Mouse (Mus musculus): Measurements from ENCODE around the gene Cd82. TPM values are rescaled to one million over a fixed set of nuclear protein-coding genes. Genes with fewer than 3 reads are reported as not detected.

Gene Cd82
- polyA plus RNA-seq, 1 experiment from 2014 or later: 41.3 TPM

- WGBS: 83% methylated on average over 7 of the region's 7 CpGs
- Histone ChIP-seq H3K9ac (ENCODE audit: low read length) (no peak overlapping the region), H3K27ac (ENCODE audit: low read depth) (no peak overlapping the region), H3K4me1 (replicated peaks; ENCODE audit: control insufficient read depth, insufficient read depth, low read length) (no peaks in the 10 kb centered on the region; the same call in none of the 2 replicates), H3K9me3 (ENCODE audit: control insufficient read depth, low read length) (no peaks in the 10 kb centered on the region), H3K4me2 (ENCODE audit: low read length) (no peak overlapping the region), H3K27me3 (replicated peaks; ENCODE audit: control insufficient read depth, insufficient read depth, low read length) (no peaks in the 10 kb centered on the region), H3K36me3 (ENCODE audit: control insufficient read depth, insufficient read depth, low read length) (no peaks in the 10 kb centered on the region), H3K4me3 (ENCODE audit: low read depth, low read length) (no peak overlapping the region)
- ATAC-seq (replicated peaks; ENCODE audit: low FRiP score, low TSS enrichment, low read depth) (no peak), DNase-seq (ENCODE audit: low spot score) (no peak)
Measured at GRCm38 (mm10) chr2:93444280-93444679, 18.7 kb downstream of the Cd82 start.

- 80% methylated on average over 2 of the region's 2 CpGs for WGBS
- no peak for ATAC-seq (replicated peaks; ENCODE audit: low FRiP score, low TSS enrichment, low read depth)
- Histone ChIP-seq H3K9ac (ENCODE audit: low read length) (no peak overlapping the region), H3K36me3 (ENCODE audit: control insufficient read depth, insufficient read depth, low read length) (no peaks in the 10 kb centered on the region), H3K4me1 (replicated peaks; ENCODE audit: control insufficient read depth, insufficient read depth, low read length) (no peaks in the 10 kb centered on the region), H3K27ac (ENCODE audit: low read depth) (no peak overlapping the region), H3K27me3 (replicated peaks; ENCODE audit: control insufficient read depth, insufficient read depth, low read length) (no peaks in the 10 kb centered on the region), H3K4me3 (ENCODE audit: low read depth, low read length) (no peak overlapping the region), H3K9me3 (ENCODE audit: control insufficient read depth, low read length) (no peaks in the 10 kb centered on the region), H3K4me2 (ENCODE audit: low read length) (no peak overlapping the region)
- no peak for DNase-seq (ENCODE audit: low spot score)
Measured at GRCm38 (mm10) chr2:93443106-93443505, 19.8 kb downstream of the Cd82 start.

GRCm38 (mm10) chr2:93439812-93440559 lies 23.0 kb downstream of the Cd82 start:
- Histone ChIP-seq H3K4me1 (replicated peaks; ENCODE audit: control insufficient read depth, insufficient read depth, low read length) (no peaks in the 10 kb centered on the region), H3K4me3 (ENCODE audit: low read depth, low read length) (no peak overlapping the region), H3K36me3 (ENCODE audit: control insufficient read depth, insufficient read depth, low read length) (no peaks in the 10 kb centered on the region), H3K27ac (ENCODE audit: low read depth) (no peak overlapping the region), H3K27me3 (replicated peaks; ENCODE audit: control insufficient read depth, insufficient read depth, low read length) (no peaks in the 10 kb centered on the region), H3K9me3 (ENCODE audit: control insufficient read depth, low read length) (no peaks in the 10 kb centered on the region), H3K4me2 (ENCODE audit: low read length) (no peak overlapping the region), H3K9ac (ENCODE audit: low read length) (no peak overlapping the region)
- 68% methylated on average over 12 of the region's 12 CpGs for WGBS
- DNase-seq (ENCODE audit: low spot score): no peak
- ATAC-seq (replicated peaks; ENCODE audit: low FRiP score, low TSS enrichment, low read depth): 0 out of 2 replicates have a peak, but pooled peaks have one; percentile 47

GRCm38 (mm10) chr2:93439352-93439771 lies 23.6 kb downstream of the Cd82 start:
- H3K27me3 ChIP-seq (replicated peaks; ENCODE audit: control insufficient read depth, insufficient read depth, low read length): no peaks in the 10 kb centered on the region
- H3K4me2 ChIP-seq (ENCODE audit: low read length): no peak overlapping the region
- H3K9me3 ChIP-seq (ENCODE audit: control insufficient read depth, low read length): no peaks in the 10 kb centered on the region
- H3K27ac ChIP-seq (ENCODE audit: low read depth): peak overlapping the region; percentile 3; the same call in 1 of the 2 replicates
- no peak overlapping the region for H3K4me3 ChIP-seq (ENCODE audit: low read depth, low read length)
- no peak for ATAC-seq (replicated peaks; ENCODE audit: low FRiP score, low TSS enrichment, low read depth)
- DNase-seq (ENCODE audit: low spot score): no peak
- WGBS: 47% methylated on average over 9 of the region's 9 CpGs
- H3K36me3 ChIP-seq (ENCODE audit: control insufficient read depth, insufficient read depth, low read length): no peaks in the 10 kb centered on the region
- H3K4me1 ChIP-seq (replicated peaks; ENCODE audit: control insufficient read depth, insufficient read depth, low read length): no peaks in the 10 kb centered on the region
- H3K9ac ChIP-seq (ENCODE audit: low read length): no peak overlapping the region

- Histone ChIP-seq H3K9me3 (ENCODE audit: control insufficient read depth, low read length) (no peaks in the 10 kb centered on the region), H3K9ac (ENCODE audit: low read length) (no peak overlapping the region), H3K4me3 (ENCODE audit: low read depth, low read length) (no peak overlapping the region), H3K36me3 (ENCODE audit: control insufficient read depth, insufficient read depth, low read length) (no peaks in the 10 kb centered on the region), H3K4me2 (ENCODE audit: low read length) (no peak overlapping the region), H3K27me3 (replicated peaks; ENCODE audit: control insufficient read depth, insufficient read depth, low read length) (no peaks in the 10 kb centered on the region), H3K4me1 (replicated peaks; ENCODE audit: control insufficient read depth, insufficient read depth, low read length) (no peaks in the 10 kb centered on the region), H3K27ac (ENCODE audit: low read depth) (no peak overlapping the region)
- DNase-seq (ENCODE audit: low spot score) (no peak), ATAC-seq (replicated peaks; ENCODE audit: low FRiP score, low TSS enrichment, low read depth) (no peak)
- whole genome bisulfite sequencing: 59% methylated on average over 6 of the region's 6 CpGs
Measured at GRCm38 (mm10) chr2:93438335-93438734, 24.6 kb downstream of the Cd82 start.

- H3K27me3 ChIP-seq (replicated peaks; ENCODE audit: control insufficient read depth, insufficient read depth, low read length): no peaks in the 10 kb centered on the region
- no peak overlapping the region for H3K9ac ChIP-seq (ENCODE audit: low read length)
- ATAC-seq (replicated peaks; ENCODE audit: low FRiP score, low TSS enrichment, low read depth) (no peak), DNase-seq (ENCODE audit: low spot score) (no peak)
- 60% methylated on average over 4 of the region's 4 CpGs for WGBS
- no peaks in the 10 kb centered on the region for H3K36me3 ChIP-seq (ENCODE audit: control insufficient read depth, insufficient read depth, low read length)
- H3K4me2 ChIP-seq (ENCODE audit: low read length): no peak overlapping the region
- H3K4me1 ChIP-seq (replicated peaks; ENCODE audit: control insufficient read depth, insufficient read depth, low read length): peaks cover 23% of the 10 kb centered on the region
- H3K27ac ChIP-seq (ENCODE audit: low read depth): no peak overlapping the region
- no peaks in the 10 kb centered on the region for H3K9me3 ChIP-seq (ENCODE audit: control insufficient read depth, low read length)
- H3K4me3 ChIP-seq (ENCODE audit: low read depth, low read length): no peak overlapping the region
Measured at GRCm38 (mm10) chr2:93435577-93435976, 27.4 kb downstream of the Cd82 start.

GRCm38 (mm10) chr2:93434896-93435295 lies 28.0 kb downstream of the Cd82 start:
- ATAC-seq (replicated peaks; ENCODE audit: low FRiP score, low TSS enrichment, low read depth) (no peak), DNase-seq (ENCODE audit: low spot score) (no peak)
- no peak overlapping the region for H3K4me2 ChIP-seq (ENCODE audit: low read length)
- H3K9me3 ChIP-seq (ENCODE audit: control insufficient read depth, low read length): no peaks in the 10 kb centered on the region
- 90% methylated on average over 3 of the region's 3 CpGs for WGBS
- no peak overlapping the region for H3K4me3 ChIP-seq (ENCODE audit: low read depth, low read length)
- no peaks in the 10 kb centered on the region for H3K36me3 ChIP-seq (ENCODE audit: control insufficient read depth, insufficient read depth, low read length)
- H3K9ac ChIP-seq (ENCODE audit: low read length): no peak overlapping the region
- H3K4me1 ChIP-seq (replicated peaks; ENCODE audit: control insufficient read depth, insufficient read depth, low read length): peaks cover 23% of the 10 kb centered on the region
- no peaks in the 10 kb centered on the region for H3K27me3 ChIP-seq (replicated peaks; ENCODE audit: control insufficient read depth, insufficient read depth, low read length)
- no peak overlapping the region for H3K27ac ChIP-seq (ENCODE audit: low read depth)

- no peak overlapping the region for H3K4me3 ChIP-seq (ENCODE audit: low read depth, low read length)
- peaks cover 23% of the 10 kb centered on the region for H3K4me1 ChIP-seq (replicated peaks; ENCODE audit: control insufficient read depth, insufficient read depth, low read length)
- H3K27ac ChIP-seq (ENCODE audit: low read depth): no peak overlapping the region
- H3K9ac ChIP-seq (ENCODE audit: low read length): no peak overlapping the region
- H3K27me3 ChIP-seq (replicated peaks; ENCODE audit: control insufficient read depth, insufficient read depth, low read length): no peaks in the 10 kb centered on the region
- DNase-seq (ENCODE audit: low spot score): no peak
- H3K36me3 ChIP-seq (ENCODE audit: control insufficient read depth, insufficient read depth, low read length): no peaks in the 10 kb centered on the region
- H3K9me3 ChIP-seq (ENCODE audit: control insufficient read depth, low read length): no peaks in the 10 kb centered on the region
- ATAC-seq (replicated peaks; ENCODE audit: low FRiP score, low TSS enrichment, low read depth): no peak
- 76% methylated on average over 5 of the region's 5 CpGs for WGBS
- H3K4me2 ChIP-seq (ENCODE audit: low read length): no peak overlapping the region
Measured at GRCm38 (mm10) chr2:93433543-93433942, 29.4 kb downstream of the Cd82 start.

Data from intestine, embryonic 14.5 days (tissue).